Mouse (Mus musculus): ENCODE measurements at regions not wholly inside any gene's neighbourhood (a gene's known extent, or its start where the extent isn't known, plus 50 kb on each side); places are given as distances from the start of the nearest gene placed in this dataset.

DNA sequence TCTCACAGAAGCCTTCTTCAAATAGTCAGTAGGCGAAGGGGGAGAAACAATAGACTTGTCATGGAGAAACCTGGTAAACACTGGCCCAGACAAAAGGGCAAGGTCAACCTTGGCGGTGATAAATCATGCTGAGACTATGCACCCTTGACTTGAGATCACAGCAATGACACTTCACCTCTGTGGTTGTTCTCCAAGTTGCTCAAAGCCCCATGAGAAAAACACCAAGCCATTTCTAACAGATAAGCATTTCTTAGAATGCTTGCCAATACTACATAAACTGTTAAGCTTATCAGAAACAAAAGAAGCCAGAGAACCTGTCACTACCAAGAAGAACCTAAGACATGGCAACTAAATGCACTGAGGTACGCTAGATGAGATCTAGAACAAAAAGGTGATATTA is 165.0 kb upstream of the Cdkn2b start:
- H3K4me2 ChIP-seq (ENCODE audit: low read depth, low read length), result no peak overlapping the region
- no peaks in the 10 kb centered on the region for H3K27me3 ChIP-seq (ENCODE audit: control insufficient read depth, insufficient read depth, low read length)
- H3K9me3 ChIP-seq (replicated peaks; ENCODE audit: control insufficient read depth, low read length), result no peaks in the 10 kb centered on the region
- no peak overlapping the region for H3K9ac ChIP-seq (replicated peaks; ENCODE audit: low read depth, low read length)
- TF ChIP-seq EP300 (IDR thresholded peaks at IDR 0.05; ENCODE audit: low read depth) (no peak), CTCF (IDR thresholded peaks at IDR 0.05; ENCODE audit: low read depth) (no peak)
- WGBS, result 74% methylated on average over 3 of the region's 3 CpGs
- ATAC-seq (ENCODE audit: insufficient read depth, low read depth) (no peak), DNase-seq (ENCODE audit: low spot score) (no peak)
- H3K36me3 ChIP-seq (replicated peaks; ENCODE audit: control insufficient read depth, insufficient read depth, low read length), result no peaks in the 10 kb centered on the region
- no peak overlapping the region for H3K4me3 ChIP-seq (ENCODE audit: low read depth, low read length)
- no peaks in the 10 kb centered on the region for H3K4me1 ChIP-seq (ENCODE audit: control insufficient read depth, insufficient read depth)
- no peak overlapping the region for H3K27ac ChIP-seq (ENCODE audit: low read depth)

DNA sequence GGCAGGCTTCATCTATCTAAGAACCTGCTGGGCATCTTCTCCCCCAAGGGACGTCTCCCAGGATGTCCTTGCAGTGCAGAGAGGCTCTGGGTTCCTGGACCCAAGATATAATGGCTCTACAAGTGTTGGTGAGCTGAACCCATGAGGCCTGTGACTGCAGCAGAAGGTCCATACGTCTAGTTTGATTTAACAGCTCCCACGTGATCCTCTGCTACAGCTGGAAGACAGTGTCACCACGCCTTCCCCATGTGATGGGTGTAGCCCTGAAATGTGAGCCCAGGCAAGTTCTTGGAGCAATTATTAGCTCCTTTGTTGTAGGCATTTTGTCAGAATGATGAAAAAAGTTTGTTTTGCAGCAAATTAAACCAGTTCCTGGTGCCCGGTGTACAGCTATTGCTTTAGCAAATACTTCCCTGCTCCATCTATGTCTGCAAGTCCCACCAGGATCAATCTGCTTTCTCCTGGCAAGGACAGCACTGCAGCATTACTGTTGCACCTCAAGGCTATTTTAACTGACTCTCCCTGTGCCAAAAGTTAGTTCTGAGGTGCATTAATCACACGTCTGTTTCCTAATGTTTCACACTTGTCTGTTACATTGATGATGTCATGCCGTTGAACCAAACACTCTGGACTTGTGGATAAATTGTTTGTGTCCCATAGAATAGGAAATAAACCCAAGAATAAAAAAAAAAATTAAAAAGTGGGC is 164.2 kb upstream of the Cdkn2b start:
- 69% methylated on average over 7 of the region's 7 CpGs for WGBS
- Histone ChIP-seq H3K9me3 (replicated peaks; ENCODE audit: control insufficient read depth, low read length) (no peaks in the 10 kb centered on the region), H3K27me3 (ENCODE audit: control insufficient read depth, insufficient read depth, low read length) (no peaks in the 10 kb centered on the region), H3K36me3 (replicated peaks; ENCODE audit: control insufficient read depth, insufficient read depth, low read length) (no peaks in the 10 kb centered on the region), H3K4me3 (ENCODE audit: low read depth, low read length) (no peak overlapping the region), H3K4me2 (ENCODE audit: low read depth, low read length) (no peak overlapping the region), H3K27ac (ENCODE audit: low read depth) (no peak overlapping the region), H3K9ac (replicated peaks; ENCODE audit: low read depth, low read length) (no peak overlapping the region), H3K4me1 (ENCODE audit: control insufficient read depth, insufficient read depth) (no peaks in the 10 kb centered on the region)
- ATAC-seq (ENCODE audit: insufficient read depth, low read depth) (no peak), DNase-seq (ENCODE audit: low spot score) (no peak)
- no peak for TF ChIP-seq EP300 (IDR thresholded peaks at IDR 0.05; ENCODE audit: low read depth)
- TF ChIP-seq CTCF (IDR thresholded peaks at IDR 0.05; ENCODE audit: low read depth), result no peak

DNA sequence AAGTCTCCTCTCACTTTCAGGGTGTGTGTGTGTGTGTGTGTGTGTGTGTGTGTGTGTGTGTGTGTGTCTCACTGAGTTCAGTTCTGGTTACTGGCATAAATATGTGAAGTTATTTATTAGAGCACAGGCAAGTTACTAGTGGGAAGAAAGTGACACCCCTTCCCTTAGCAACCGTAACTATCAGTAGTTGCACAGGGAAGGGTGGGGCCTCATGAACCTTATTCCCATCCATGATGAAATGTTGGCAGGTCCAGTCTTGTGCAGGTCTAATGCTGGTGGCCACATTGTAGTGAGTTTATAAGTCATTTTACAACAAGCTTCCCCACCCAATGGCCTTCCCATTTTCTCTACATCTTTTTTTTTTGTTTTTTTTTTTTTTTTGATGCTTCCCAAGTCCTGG is 160.6 kb upstream of the Cdkn2b start:
- H3K27me3 ChIP-seq (ENCODE audit: control insufficient read depth, insufficient read depth, low read length), result no peaks in the 10 kb centered on the region
- no peak overlapping the region for H3K27ac ChIP-seq (ENCODE audit: low read depth)
- H3K4me1 ChIP-seq (ENCODE audit: control insufficient read depth, insufficient read depth), result no peaks in the 10 kb centered on the region
- 89% methylated on average over 1 of the region's 1 CpGs for WGBS
- no peak overlapping the region for H3K4me2 ChIP-seq (ENCODE audit: low read depth, low read length)
- no peak for TF ChIP-seq CTCF (IDR thresholded peaks at IDR 0.05; ENCODE audit: low read depth)
- TF ChIP-seq EP300 (IDR thresholded peaks at IDR 0.05; ENCODE audit: low read depth), result no peak
- H3K36me3 ChIP-seq (replicated peaks; ENCODE audit: control insufficient read depth, insufficient read depth, low read length), result no peaks in the 10 kb centered on the region
- no peak overlapping the region for H3K4me3 ChIP-seq (ENCODE audit: low read depth, low read length)
- DNase-seq (ENCODE audit: low spot score), result no peak
- ATAC-seq (ENCODE audit: insufficient read depth, low read depth), result no peak
- no peaks in the 10 kb centered on the region for H3K9me3 ChIP-seq (replicated peaks; ENCODE audit: control insufficient read depth, low read length)
- H3K9ac ChIP-seq (replicated peaks; ENCODE audit: low read depth, low read length), result no peak overlapping the region

DNA sequence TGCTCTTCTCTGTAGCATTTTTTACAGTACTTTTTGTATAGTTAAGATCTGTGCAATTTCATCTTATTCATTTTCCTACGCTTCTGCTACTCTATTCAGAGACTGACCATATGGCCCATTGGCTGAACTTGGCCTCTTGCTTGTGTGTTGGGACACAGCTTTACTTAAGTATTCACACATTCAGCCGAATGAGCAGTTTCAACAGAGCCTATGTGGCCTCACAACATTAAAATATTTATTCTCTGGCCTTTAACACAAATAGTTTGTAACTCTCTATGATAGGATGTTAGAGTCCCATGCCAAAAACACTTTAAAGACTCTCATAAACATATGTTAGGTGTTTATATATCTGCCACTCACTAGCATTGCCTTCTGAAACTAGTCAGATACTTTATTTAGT is 159.9 kb upstream of the Cdkn2b start:
- TF ChIP-seq CTCF (IDR thresholded peaks at IDR 0.05; ENCODE audit: low read depth), result no peak
- TF ChIP-seq EP300 (IDR thresholded peaks at IDR 0.05; ENCODE audit: low read depth), result no peak
- no peaks in the 10 kb centered on the region for H3K9me3 ChIP-seq (replicated peaks; ENCODE audit: control insufficient read depth, low read length)
- ATAC-seq (ENCODE audit: insufficient read depth, low read depth), result no peak

DNA sequence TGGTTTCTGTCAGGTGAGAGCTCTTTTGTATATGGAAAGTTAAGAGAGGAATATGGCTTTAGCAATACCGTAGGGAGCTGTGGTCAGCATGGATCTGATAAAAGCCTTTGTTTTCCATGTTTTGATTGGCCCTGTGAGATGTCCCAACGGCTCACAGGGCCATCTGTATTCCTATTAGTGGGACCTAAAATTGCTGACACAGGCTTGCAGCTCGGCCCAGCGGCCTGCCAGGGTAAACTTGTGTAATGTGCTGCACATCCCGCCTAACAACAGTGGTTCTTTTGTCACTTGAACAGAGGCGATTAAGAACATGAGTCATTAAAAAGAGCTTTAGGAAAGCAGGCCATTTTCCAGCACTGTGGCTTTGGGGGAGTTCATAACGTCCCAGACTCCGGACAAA is 159.0 kb upstream of the Cdkn2b start:
- Histone ChIP-seq H3K9ac (replicated peaks; ENCODE audit: low read depth, low read length) (no peak overlapping the region), H3K4me2 (ENCODE audit: low read depth, low read length) (no peak overlapping the region), H3K27me3 (ENCODE audit: control insufficient read depth, insufficient read depth, low read length) (no peaks in the 10 kb centered on the region), H3K4me3 (ENCODE audit: low read depth, low read length) (no peak overlapping the region), H3K27ac (ENCODE audit: low read depth) (peak overlapping the region; percentile 68), H3K36me3 (replicated peaks; ENCODE audit: control insufficient read depth, insufficient read depth, low read length) (no peaks in the 10 kb centered on the region), H3K9me3 (replicated peaks; ENCODE audit: control insufficient read depth, low read length) (no peaks in the 10 kb centered on the region), H3K4me1 (ENCODE audit: control insufficient read depth, insufficient read depth) (no peaks in the 10 kb centered on the region)
- peak; percentile 78 for DNase-seq (ENCODE audit: low spot score)
- ATAC-seq (ENCODE audit: insufficient read depth, low read depth), result peak; percentile 89
- TF ChIP-seq EP300 (IDR thresholded peaks at IDR 0.05; ENCODE audit: low read depth), result no peak
- 34% methylated on average over 8 of the region's 8 CpGs for WGBS

More for the DNA sequence above, 159.9 kb upstream of the Cdkn2b start:
- H3K9ac ChIP-seq (replicated peaks; ENCODE audit: low read depth, low read length), result no peak overlapping the region
- WGBS, result 74% methylated on average over 2 of the region's 2 CpGs
- DNase-seq (ENCODE audit: low spot score), result no peak
- H3K4me2 ChIP-seq (ENCODE audit: low read depth, low read length), result no peak overlapping the region
- H3K27ac ChIP-seq (ENCODE audit: low read depth), result no peak overlapping the region
- H3K36me3 ChIP-seq (replicated peaks; ENCODE audit: control insufficient read depth, insufficient read depth, low read length), result no peaks in the 10 kb centered on the region
- no peaks in the 10 kb centered on the region for H3K27me3 ChIP-seq (ENCODE audit: control insufficient read depth, insufficient read depth, low read length)
- H3K4me3 ChIP-seq (ENCODE audit: low read depth, low read length), result no peak overlapping the region
- no peaks in the 10 kb centered on the region for H3K4me1 ChIP-seq (ENCODE audit: control insufficient read depth, insufficient read depth)

DNA sequence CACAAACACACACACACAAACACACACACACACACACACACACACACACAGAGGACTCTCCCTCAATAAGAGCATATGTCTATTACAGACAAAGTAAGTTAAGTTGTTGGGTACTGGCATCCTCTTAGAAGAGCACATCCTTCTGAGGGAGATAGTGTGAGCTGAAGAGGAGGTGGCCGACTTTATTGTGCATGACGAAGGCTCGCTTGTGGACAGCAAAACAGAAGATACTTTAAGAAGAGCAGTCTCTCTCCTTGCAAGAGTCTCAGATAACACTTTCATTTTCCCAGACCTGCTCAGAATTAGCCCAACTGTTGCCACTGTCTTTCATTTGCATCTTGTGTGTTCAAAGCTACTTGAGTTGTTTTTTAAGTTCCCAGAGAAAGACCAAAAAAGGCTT is 158.6 kb upstream of the Cdkn2b start:
- no peaks in the 10 kb centered on the region for H3K4me1 ChIP-seq (ENCODE audit: control insufficient read depth, insufficient read depth)
- H3K27me3 ChIP-seq (ENCODE audit: control insufficient read depth, insufficient read depth, low read length), result no peaks in the 10 kb centered on the region
- no peak for ATAC-seq (ENCODE audit: insufficient read depth, low read depth)
- H3K27ac ChIP-seq (ENCODE audit: low read depth), result peak overlapping the region; percentile 68
- 54% methylated on average over 3 of the region's 3 CpGs for WGBS
- no peaks in the 10 kb centered on the region for H3K36me3 ChIP-seq (replicated peaks; ENCODE audit: control insufficient read depth, insufficient read depth, low read length)
- H3K9ac ChIP-seq (replicated peaks; ENCODE audit: low read depth, low read length), result no peak overlapping the region
- H3K4me3 ChIP-seq (ENCODE audit: low read depth, low read length), result no peak overlapping the region
- no peak for DNase-seq (ENCODE audit: low spot score)
- no peak overlapping the region for H3K4me2 ChIP-seq (ENCODE audit: low read depth, low read length)
- no peak for TF ChIP-seq CTCF (IDR thresholded peaks at IDR 0.05; ENCODE audit: low read depth)
- no peaks in the 10 kb centered on the region for H3K9me3 ChIP-seq (replicated peaks; ENCODE audit: control insufficient read depth, low read length)
